Mouse (Mus musculus) kidney, postnatal 0 days (tissue): ENCODE measurements at regions not wholly inside any gene's neighbourhood (a gene's known extent, or its start where the extent isn't known, plus 50 kb on each side); places are given as distances from the start of the nearest gene placed in this dataset.

ENCODE experiments used
- ATAC-seq: fragments of 200-750 bp; cut with Nextera tagmentation; replicated peaks from 2 replicates; pipeline ENCODE4 v1.8.0; 2017; ENCODE audit warnings: low read depth, moderate number of reproducible peaks, moderate TSS enrichment, moderate library complexity; ENCODE audit not compliant: low FRiP score
- DNase-seq: peaks from one replicate; pipeline ENCODE4 v3.0.0-alpha.2; 2016; ENCODE audit warnings: low spot score
- H3K27ac ChIP-seq: fragments of 300-500 bp; sonication (generic); 2 replicates; pipeline ENCODE4 v1.5.1; 2014; ENCODE audit warnings: mild to moderate bottlenecking
- H3K27me3 ChIP-seq: fragments of 300-500 bp; sonication (generic); 2 replicates; pipeline ENCODE4 v1.6.1; 2014; ENCODE audit warnings: low read length, mixed read lengths; ENCODE audit not compliant: insufficient read depth
- H3K36me3 ChIP-seq: fragments of 300-500 bp; sonication (generic); 2 replicates; pipeline ENCODE4 v1.6.1; 2014; ENCODE audit warnings: low read length, mixed read lengths; ENCODE audit not compliant: insufficient read depth
- H3K4me1 ChIP-seq: fragments of 300-500 bp; sonication (generic); replicated peaks from 2 replicates; pipeline ENCODE4 v1.6.1; 2014; ENCODE audit warnings: antibody characterized with exemption, low read length, mixed read lengths; ENCODE audit not compliant: insufficient read depth
- H3K4me2 ChIP-seq: fragments of 300-500 bp; sonication (generic); 2 replicates; pipeline ENCODE4 v1.6.1; 2014; ENCODE audit warnings: mild to moderate bottlenecking, low read length, moderate library complexity, mixed read lengths
- H3K4me3 ChIP-seq: fragments of 300-500 bp; sonication (generic); replicated peaks from 2 replicates; pipeline ENCODE4 v1.5.1; 2014; ENCODE audit warnings: low read depth, low read length
- H3K9ac ChIP-seq: fragments of 300-500 bp; sonication (generic); 2 replicates; pipeline ENCODE4 v1.6.1; 2014; ENCODE audit warnings: low read depth, low read length
- H3K9me3 ChIP-seq: fragments of 300-500 bp; sonication (generic); replicated peaks from 2 replicates; pipeline ENCODE4 v1.6.1; 2016; ENCODE audit warnings: low read length, inconsistent platforms, mixed read lengths
- CTCF ChIP-seq: IDR thresholded peaks from 2 replicates; pipeline ENCODE4 v1.5.1; 2016; ENCODE audit warnings: antibody characterized with exemption, low read depth, mild to moderate bottlenecking, moderate library complexity
- WGBS: fragments of 180-500 bp; shearing (Covaris S2); extraction: QIAGEN DNeasy Blood & Tissue Kit; methylation state at CpG from one replicate; pipeline ENCODE4 v1.1.7; 2014; 5-methylcytosine and 5-hydroxymethylcytosine counted together

GRCm38 (mm10) chr3:101749841-101750240, 98.9 kb downstream of the Mab21l3 start:
- Histone ChIP-seq H3K4me1 (no peaks in the 10 kb centered on the region), H3K4me2 (no peak overlapping the region), H3K36me3 (no peaks in the 10 kb centered on the region), H3K9ac (no peak overlapping the region), H3K9me3 (0 out of 2 replicates have a peak, but pooled peaks cover 3% of the 10 kb centered on the region), H3K4me3 (no peak overlapping the region), H3K27me3 (no peaks in the 10 kb centered on the region), H3K27ac (peak overlapping the region; percentile 50; the same call in 1 of the 2 replicates)
- DNase-seq = no peak
- TF ChIP-seq CTCF = no peak
- no peak; the same call in 1 of the 2 replicates for ATAC-seq
- 53% methylated on average over 3 of the region's 3 CpGs for WGBS

GRCm38 (mm10) chr3:101749031-101749632, 99.6 kb downstream of the Mab21l3 start:
- no peak for TF ChIP-seq CTCF
- Histone ChIP-seq H3K36me3 (no peaks in the 10 kb centered on the region), H3K4me1 (no peaks in the 10 kb centered on the region), H3K9ac (no peak overlapping the region), H3K27ac (no peak overlapping the region; the same call in 1 of the 2 replicates), H3K4me3 (no peak overlapping the region), H3K9me3 (0 out of 2 replicates have a peak, but pooled peaks cover 3% of the 10 kb centered on the region), H3K4me2 (no peak overlapping the region), H3K27me3 (no peaks in the 10 kb centered on the region)
- ATAC-seq (no peak), DNase-seq (no peak)
- 87% methylated on average over 3 of the region's 3 CpGs for WGBS

GRCm38 (mm10) chr3:101748186-101748585, 100.6 kb downstream of the Mab21l3 start:
- 49% methylated on average over 4 of the region's 4 CpGs for WGBS
- H3K9me3 ChIP-seq = no peaks in the 10 kb centered on the region
- TF ChIP-seq CTCF = no peak
- no peaks in the 10 kb centered on the region for H3K27me3 ChIP-seq
- no peak overlapping the region for H3K4me2 ChIP-seq
- H3K27ac ChIP-seq = no peak overlapping the region
- no peak overlapping the region for H3K4me3 ChIP-seq
- DNase-seq = no peak
- no peak for ATAC-seq
- no peak overlapping the region for H3K9ac ChIP-seq
- no peaks in the 10 kb centered on the region for H3K4me1 ChIP-seq
- H3K36me3 ChIP-seq = no peaks in the 10 kb centered on the region

GRCm38 (mm10) chr3:101740906-101741305, 107.9 kb downstream of the Mab21l3 start:
- TF ChIP-seq CTCF = no peak
- no peaks in the 10 kb centered on the region for H3K9me3 ChIP-seq
- no peaks in the 10 kb centered on the region for H3K4me1 ChIP-seq
- ATAC-seq = no peak
- WGBS = 76% methylated on average over 4 of the region's 4 CpGs
- H3K27me3 ChIP-seq = no peaks in the 10 kb centered on the region
- no peak overlapping the region for H3K27ac ChIP-seq
- no peak overlapping the region for H3K9ac ChIP-seq
- no peak for DNase-seq
- H3K36me3 ChIP-seq = no peaks in the 10 kb centered on the region
- H3K4me2 ChIP-seq = no peak overlapping the region
- no peak overlapping the region for H3K4me3 ChIP-seq

GRCm38 (mm10) chr3:101737197-101737596, 111.6 kb downstream of the Mab21l3 start:
- no peaks in the 10 kb centered on the region for H3K4me1 ChIP-seq
- H3K27me3 ChIP-seq = no peaks in the 10 kb centered on the region
- no peak overlapping the region for H3K4me2 ChIP-seq
- ATAC-seq = no peak
- TF ChIP-seq CTCF = no peak
- no peak overlapping the region for H3K9ac ChIP-seq
- H3K36me3 ChIP-seq = no peaks in the 10 kb centered on the region
- no peak overlapping the region for H3K27ac ChIP-seq
- DNase-seq = no peak
- peaks cover 6% of the 10 kb centered on the region; the same call in 1 of the 2 replicates for H3K9me3 ChIP-seq
- 76% methylated on average over 6 of the region's 6 CpGs for WGBS
- H3K4me3 ChIP-seq = no peak overlapping the region

- Histone ChIP-seq H3K36me3 (no peaks in the 10 kb centered on the region), H3K27ac (no peak overlapping the region), H3K4me3 (no peak overlapping the region), H3K4me1 (no peaks in the 10 kb centered on the region), H3K27me3 (no peaks in the 10 kb centered on the region), H3K4me2 (no peak overlapping the region), H3K9me3 (peaks cover 6% of the 10 kb centered on the region; the same call in 1 of the 2 replicates), H3K9ac (no peak overlapping the region)
- ATAC-seq = no peak
- no peak for TF ChIP-seq CTCF
- no peak for DNase-seq
- WGBS = 77% methylated on average over 3 of the region's 3 CpGs
Measured at GRCm38 (mm10) chr3:101729044-101729443, 119.7 kb downstream of the Mab21l3 start.

- H3K27me3 ChIP-seq = no peaks in the 10 kb centered on the region
- ATAC-seq = no peak
- no peak overlapping the region for H3K9ac ChIP-seq
- H3K36me3 ChIP-seq = no peaks in the 10 kb centered on the region
- no peaks in the 10 kb centered on the region for H3K9me3 ChIP-seq
- H3K27ac ChIP-seq = no peak overlapping the region
- no peak for TF ChIP-seq CTCF
- H3K4me2 ChIP-seq = no peak overlapping the region
- no peak for DNase-seq
- 55% methylated on average over 6 of the region's 6 CpGs for WGBS
- no peaks in the 10 kb centered on the region; the same call in 1 of the 2 replicates for H3K4me1 ChIP-seq
- no peak overlapping the region for H3K4me3 ChIP-seq
Measured at GRCm38 (mm10) chr3:101722926-101723325, 118.4 kb upstream of the Atp1a1 start.
